Mouse (Mus musculus): ENCODE data around the gene Gm17509.

GRCm38 (mm10) chr13:117219871-117220500 is 889 bp downstream of the Gm17509 start:
- TF ChIP-seq POLR2A (IDR thresholded peaks at IDR 0.05; ENCODE audit: low read depth, low read length) (no peak), CTCF (IDR thresholded peaks at IDR 0.05; ENCODE audit: extremely low read depth, insufficient read depth, insufficient read length, insufficient replicate concordance) (no peak)
